9 mouse cellular contexts compared by ENCODE assay signal in genomic region chr2:93071656-93072055, GRCm38 (mm10). TPM values are rescaled to one million over a fixed set of nuclear protein-coding genes. Genes with fewer than 3 reads are reported as not detected.
DNase-seq lines count a peak whose midpoint lies in the region; ATAC-seq and TF ChIP-seq lines count a peak whose summit lies in the region.
"Had no signal": no experiment of that assay in that cellular context is flagged by ENCODE, and none has a peak within 500 bp of the region (broad histone marks: within the 10 kb centered on the region; RNA-seq: fewer than 3 reads in every experiment).

No protein-coding gene starts in this region.

- DNase-seq in forebrain, postnatal 0 days, result peak; percentile 32
- peak; percentile 72 for DNase-seq in ES-CJ7 (ENCODE audit: low read depth, low spot score)
- DNase-seq in c-Kit-positive CD71-positive TER-119-positive erythroid progenitor cells, embryonic 14.5 days (ENCODE audit: low spot score), result peak; percentile 31
- peak; percentile 85 to 91 for DNase-seq in heart, postnatal 14 days
- peak; percentile 48 to 50 for DNase-seq in layer of hippocampus, postnatal 14 days (ENCODE audit: low spot score in 2 of 2)
- peak; percentile 72 for DNase-seq in thymus, postnatal 25 days

- no peaks in the 10 kb centered on the region for H3K4me1 ChIP-seq in forebrain, postnatal 0 days (ENCODE audit: insufficient read depth)
- H3K4me1 ChIP-seq in forebrain, embryonic 15.5 days, result no peaks in the 10 kb centered on the region
- peaks cover 9% of the 10 kb centered on the region for H3K4me1 ChIP-seq in midbrain, embryonic 15.5 days
- H3K4me1 ChIP-seq: limb, embryonic 12.5 days had no signal

- H3K4me2 ChIP-seq in forebrain, postnatal 0 days (ENCODE audit: low read depth), result no peak overlapping the region
- no peak overlapping the region for H3K4me2 ChIP-seq in forebrain, embryonic 15.5 days (replicated peaks)
- H3K4me2 ChIP-seq in midbrain, embryonic 15.5 days, result peak overlapping the region; percentile 16; the same call in 1 of the 2 replicates
- H3K4me2 ChIP-seq: limb, embryonic 12.5 days had no signal

- no peaks in the 10 kb centered on the region for H3K36me3 ChIP-seq in forebrain, postnatal 0 days (ENCODE audit: insufficient read depth)
- no peaks in the 10 kb centered on the region for H3K36me3 ChIP-seq in forebrain, embryonic 15.5 days
- no peaks in the 10 kb centered on the region for H3K36me3 ChIP-seq in midbrain, embryonic 15.5 days (replicated peaks)
- H3K36me3 ChIP-seq: limb, embryonic 12.5 days had no signal

- H3K9me3 ChIP-seq in forebrain, postnatal 0 days (ENCODE audit: low read length), result no peaks in the 10 kb centered on the region
- H3K9me3 ChIP-seq in forebrain, embryonic 15.5 days, result no peaks in the 10 kb centered on the region
- no peaks in the 10 kb centered on the region for H3K9me3 ChIP-seq in midbrain, embryonic 15.5 days
- H3K9me3 ChIP-seq: limb, embryonic 12.5 days had no signal

- H3K27ac ChIP-seq in forebrain, postnatal 0 days (ENCODE audit: low read depth, low read length), result no peak overlapping the region
- H3K27ac ChIP-seq in forebrain, embryonic 15.5 days (replicated peaks), result no peak overlapping the region
- no peak overlapping the region for H3K27ac ChIP-seq in midbrain, embryonic 15.5 days
- H3K27ac ChIP-seq: limb, embryonic 12.5 days had no signal

- H3K9ac ChIP-seq in forebrain, postnatal 0 days, result no peak overlapping the region
- H3K9ac ChIP-seq in forebrain, embryonic 15.5 days (replicated peaks), result no peak overlapping the region
- H3K9ac ChIP-seq in midbrain, embryonic 15.5 days, result no peak overlapping the region
- H3K9ac ChIP-seq: limb, embryonic 12.5 days had no signal

- intact Hi-C loops in heart, postnatal 14 days (cut with DNase I), result loop anchor here (10.0 kb wide), 1 partner anchor 263 kb away; the partner anchor contains the start of gene Tspan18

- 7% methylated on average over 12 of the region's 12 CpGs for WGBS in forebrain, postnatal 0 days
- WGBS in forebrain, embryonic 15.5 days, result 6% methylated on average over 12 of the region's 12 CpGs
- WGBS in midbrain, embryonic 15.5 days, result 3% methylated on average over 12 of the region's 12 CpGs

- no peaks in the 10 kb centered on the region for H3K27me3 ChIP-seq in forebrain, postnatal 0 days (ENCODE audit: insufficient read depth, low read length)
- no peaks in the 10 kb centered on the region for H3K27me3 ChIP-seq in forebrain, embryonic 15.5 days
- H3K27me3 ChIP-seq in midbrain, embryonic 15.5 days (replicated peaks), result no peaks in the 10 kb centered on the region

- ATAC-seq in forebrain, postnatal 0 days, result no peak
- ATAC-seq in forebrain, embryonic 15.5 days (replicated peaks), result no peak
- no peak for ATAC-seq in midbrain, embryonic 15.5 days (replicated peaks)

- H3K4me3 ChIP-seq in forebrain, postnatal 0 days (ENCODE audit: low read depth, low read length), result no peak overlapping the region
- H3K4me3 ChIP-seq in forebrain, embryonic 15.5 days, result no peak overlapping the region
- no peak overlapping the region for H3K4me3 ChIP-seq in midbrain, embryonic 15.5 days
- H3K4me3 ChIP-seq: limb, embryonic 12.5 days had no signal

- no peak for TF ChIP-seq CTCF in forebrain, postnatal 0 days (IDR thresholded peaks at IDR 0.05; ENCODE audit: low read depth)

RNA-seq across cellular contexts. Expression of gene Prdm11, which starts 25.7 kb away (rescaled TPM):
- total RNA-seq in forebrain, postnatal 0 days (2014; rRNA removed), result 7.8 and 7.9 TPM in 2 replicates
- polyA plus RNA-seq in forebrain, postnatal 0 days (2015; fragmentation: Nextera tagmentation; extraction: Ambion mirVana), result 1.5 and 1.9 TPM in 2 replicates
- polyA plus RNA-seq in forebrain, embryonic 15.5 days (2015; fragmentation: Nextera tagmentation; extraction: Ambion mirVana), result 2.6 TPM in 2 replicates
- 10 to 100 TPM; 19.4 to 20.5 TPM for total RNA-seq in heart, postnatal 14 days (2021)
- total RNA-seq in layer of hippocampus, postnatal 14 days (2021), result 10 to 100 TPM; 24.7 to 29.7 TPM
- polyA plus RNA-seq in midbrain, embryonic 15.5 days (2015; fragmentation: Nextera tagmentation; extraction: Ambion mirVana), result 3.5 and 3.7 TPM in 2 replicates

Comparison
In these comparisons a context has a peak if more than half of its experiments do, and no peak if none do; other contexts are left out.
1. DNase-seq: peak in every context shown above with its lines; median percentile 88 in heart, postnatal 14 days; 72 in ES-CJ7; 72 in thymus, postnatal 25 days; 49 in layer of hippocampus, postnatal 14 days; 32 in forebrain, postnatal 0 days; 31 in c-Kit-positive CD71-positive TER-119-positive erythroid progenitor cells, embryonic 14.5 days.